Mouse (Mus musculus): ENCODE results near the gene Nop10. TPM values are rescaled to one million over a fixed set of nuclear protein-coding genes. Genes with fewer than 3 reads are reported as not detected.

The Nop10 gene
- polyA plus RNA-seq, 1 experiment: 79.9 TPM

DNA sequence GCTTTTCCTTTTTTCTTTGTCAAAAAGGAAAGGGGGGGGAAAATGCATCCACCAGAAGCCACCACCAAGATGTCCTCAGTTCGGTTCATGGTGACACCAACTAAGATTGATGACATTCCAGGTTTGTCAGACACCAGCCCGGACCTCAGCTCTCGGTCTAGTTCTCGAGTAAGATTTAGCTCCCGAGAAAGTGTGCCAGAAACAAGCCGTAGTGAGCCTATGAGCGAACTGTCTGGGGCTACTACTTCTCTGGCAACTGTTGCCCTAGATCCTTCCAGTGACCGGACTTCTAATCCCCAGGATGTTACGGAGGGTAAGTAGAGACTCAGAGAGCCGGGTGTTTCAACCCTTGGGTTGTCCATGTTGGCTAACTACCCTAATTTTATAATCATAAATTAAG, 5.1 kb downstream of the Nop10 start:
- under 1% methylated on average over 10 of the region's 10 CpGs for WGBS
- Histone ChIP-seq H3K4me1 (ENCODE audit: control insufficient read depth, insufficient read depth, low read length) (no peaks in the 10 kb centered on the region; the same call in 1 of the 2 replicates), H3K27ac (ENCODE audit: control insufficient read depth, insufficient read depth, low read depth, low read length, poor library complexity) (peak overlapping the region; percentile 82), H3K4me3 (replicated peaks; ENCODE audit: control insufficient read depth, low read depth, low read length) (peak overlapping the region; percentile 84)
- TF ChIP-seq CTCF (IDR thresholded peaks at IDR 0.05; ENCODE audit: control insufficient read depth, insufficient read depth, low read length) (no peak), POLR2A (IDR thresholded peaks at IDR 0.05; ENCODE audit: borderline replicate concordance, control insufficient read depth, low read depth, low read length) (no peak)

DNA sequence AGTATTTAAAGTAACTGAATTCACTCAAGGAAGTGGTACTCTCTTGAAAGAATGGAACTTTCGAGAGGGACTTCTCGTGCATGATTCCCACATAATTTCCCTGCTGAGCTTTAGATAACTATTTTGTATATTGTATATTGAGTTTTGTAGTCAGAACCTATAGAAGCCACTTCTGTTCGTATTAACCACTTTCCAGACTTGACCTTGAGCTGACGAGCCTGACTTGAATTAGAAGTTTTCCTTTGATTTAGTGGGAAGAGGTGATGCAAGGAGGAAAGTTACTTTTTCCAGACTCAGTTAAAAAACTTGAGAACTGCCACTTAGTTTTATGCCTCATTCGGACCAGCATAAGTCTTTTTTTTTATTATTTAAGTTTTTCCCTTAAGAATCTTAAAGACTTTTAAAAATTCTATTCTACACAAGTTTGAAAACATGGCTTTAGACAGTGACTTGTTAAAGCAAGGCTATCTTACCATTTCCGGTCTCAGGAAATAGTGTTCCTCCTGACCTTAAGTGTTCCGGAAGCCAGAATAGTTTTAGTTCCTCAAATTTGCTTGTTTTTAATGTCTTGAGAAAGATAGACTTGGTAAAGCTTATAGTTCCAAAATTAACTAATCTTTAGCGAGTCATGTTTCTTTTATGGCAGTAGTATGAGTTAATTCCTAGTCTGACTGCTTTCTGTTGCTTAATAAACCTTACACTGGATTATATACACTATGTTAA, 6.0 kb downstream of the Nop10 start:
- Histone ChIP-seq H3K27ac (ENCODE audit: control insufficient read depth, insufficient read depth, low read depth, low read length, poor library complexity) (no peak overlapping the region), H3K4me1 (ENCODE audit: control insufficient read depth, insufficient read depth, low read length) (no peaks in the 10 kb centered on the region; the same call in 1 of the 2 replicates), H3K4me3 (replicated peaks; ENCODE audit: control insufficient read depth, low read depth, low read length) (peak overlapping the region; percentile 54)
- under 1% methylated on average over 8 of the region's 8 CpGs for WGBS
- TF ChIP-seq POLR2A (IDR thresholded peaks at IDR 0.05; ENCODE audit: borderline replicate concordance, control insufficient read depth, low read depth, low read length) (no peak), CTCF (IDR thresholded peaks at IDR 0.05; ENCODE audit: control insufficient read depth, insufficient read depth, low read length) (no peak)

DNA sequence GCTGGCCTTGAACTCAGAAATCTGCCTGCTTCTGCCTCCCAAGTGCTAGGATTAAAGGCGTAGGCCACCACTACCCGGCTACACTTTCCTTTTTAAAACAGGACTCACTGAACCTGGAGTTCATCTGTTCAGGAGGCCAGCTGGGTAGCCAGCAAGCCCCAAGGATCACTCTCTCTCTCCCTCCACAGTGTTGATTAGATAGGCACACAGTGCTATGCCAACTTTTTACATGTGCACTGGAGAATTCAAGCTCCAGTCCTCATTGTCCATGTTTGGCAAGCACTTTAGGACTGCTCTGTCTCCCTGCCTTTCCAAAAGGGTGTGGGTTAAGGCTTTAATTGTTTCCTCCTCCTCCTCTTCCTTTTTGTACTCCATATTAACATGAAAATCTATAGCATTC, 8.3 kb downstream of the Nop10 start:
- no peak overlapping the region for H3K27ac ChIP-seq (ENCODE audit: control insufficient read depth, insufficient read depth, low read depth, low read length, poor library complexity)
- TF ChIP-seq CTCF (IDR thresholded peaks at IDR 0.05; ENCODE audit: control insufficient read depth, insufficient read depth, low read length) (no peak), POLR2A (IDR thresholded peaks at IDR 0.05; ENCODE audit: borderline replicate concordance, control insufficient read depth, low read depth, low read length) (no peak)
- H3K4me1 ChIP-seq (ENCODE audit: control insufficient read depth, insufficient read depth, low read length): no peaks in the 10 kb centered on the region; the same call in 1 of the 2 replicates
- WGBS: 59% methylated on average over 2 of the region's 2 CpGs
- H3K4me3 ChIP-seq (replicated peaks; ENCODE audit: control insufficient read depth, low read depth, low read length): no peak overlapping the region

DNA sequence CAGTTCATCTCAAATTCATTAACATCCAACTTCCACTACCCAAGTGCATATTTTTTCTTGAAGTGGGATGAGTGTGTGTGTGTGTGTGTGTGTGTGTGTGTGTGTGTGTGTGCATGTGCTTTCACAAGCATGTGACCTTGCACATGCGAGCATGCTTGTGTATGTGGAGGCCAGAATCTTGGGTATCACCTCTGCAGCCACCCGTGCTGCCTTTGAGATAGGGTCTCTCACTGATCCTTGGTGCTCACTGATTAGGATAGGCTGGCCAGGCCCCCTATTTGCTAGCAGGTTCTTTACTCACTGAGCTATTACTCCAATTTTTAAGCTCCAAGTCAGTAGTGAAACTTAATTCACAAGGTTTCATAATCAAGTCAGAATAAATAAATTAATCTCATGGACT, 11.2 kb downstream of the Nop10 start:
- WGBS: 71% methylated on average over 2 of the region's 2 CpGs
- Histone ChIP-seq H3K27ac (ENCODE audit: control insufficient read depth, insufficient read depth, low read depth, low read length, poor library complexity) (no peak overlapping the region), H3K4me1 (ENCODE audit: control insufficient read depth, insufficient read depth, low read length) (no peaks in the 10 kb centered on the region; the same call in 1 of the 2 replicates), H3K4me3 (replicated peaks; ENCODE audit: control insufficient read depth, low read depth, low read length) (no peak overlapping the region)
- no peak for TF ChIP-seq CTCF (IDR thresholded peaks at IDR 0.05; ENCODE audit: control insufficient read depth, insufficient read depth, low read length)
- TF ChIP-seq POLR2A (IDR thresholded peaks at IDR 0.05; ENCODE audit: borderline replicate concordance, control insufficient read depth, low read depth, low read length): no peak

DNA sequence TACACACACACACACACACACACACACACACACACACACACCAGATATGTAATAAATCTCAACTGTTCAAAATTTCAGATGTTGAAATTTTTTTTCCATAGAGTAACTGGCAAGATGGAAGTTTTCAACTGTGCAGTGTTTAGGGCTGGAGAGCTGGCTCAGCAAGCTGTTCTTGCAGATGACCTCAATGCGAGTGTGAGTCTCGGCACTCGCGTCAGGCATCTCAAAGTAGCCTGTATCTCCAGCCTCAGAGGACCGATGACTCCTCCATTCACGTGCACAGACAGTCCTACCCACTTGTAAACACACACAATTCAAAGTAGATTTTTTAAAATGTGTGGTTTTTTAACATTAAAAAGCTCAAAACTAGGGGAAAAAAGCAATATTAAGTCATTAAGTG, 11.7 kb downstream of the Nop10 start:
- H3K4me3 ChIP-seq (replicated peaks; ENCODE audit: control insufficient read depth, low read depth, low read length): no peak overlapping the region
- TF ChIP-seq POLR2A (IDR thresholded peaks at IDR 0.05; ENCODE audit: borderline replicate concordance, control insufficient read depth, low read depth, low read length) (no peak), CTCF (IDR thresholded peaks at IDR 0.05; ENCODE audit: control insufficient read depth, insufficient read depth, low read length) (no peak)
- 86% methylated on average over 6 of the region's 6 CpGs for WGBS
- no peaks in the 10 kb centered on the region; the same call in 1 of the 2 replicates for H3K4me1 ChIP-seq (ENCODE audit: control insufficient read depth, insufficient read depth, low read length)
- H3K27ac ChIP-seq (ENCODE audit: control insufficient read depth, insufficient read depth, low read depth, low read length, poor library complexity): no peak overlapping the region

GRCm38 (mm10) chr2:112276870-112277269, 15.1 kb downstream of the Nop10 start:
- no peak overlapping the region for H3K27ac ChIP-seq (ENCODE audit: control insufficient read depth, insufficient read depth, low read depth, low read length, poor library complexity)
- no peak overlapping the region for H3K4me3 ChIP-seq (replicated peaks; ENCODE audit: control insufficient read depth, low read depth, low read length)
- 85% methylated on average over 3 of the region's 3 CpGs for WGBS
- H3K4me1 ChIP-seq (ENCODE audit: control insufficient read depth, insufficient read depth, low read length): no peaks in the 10 kb centered on the region; the same call in 1 of the 2 replicates
- TF ChIP-seq POLR2A (IDR thresholded peaks at IDR 0.05; ENCODE audit: borderline replicate concordance, control insufficient read depth, low read depth, low read length) (no peak), CTCF (IDR thresholded peaks at IDR 0.05; ENCODE audit: control insufficient read depth, insufficient read depth, low read length) (no peak)

DNA sequence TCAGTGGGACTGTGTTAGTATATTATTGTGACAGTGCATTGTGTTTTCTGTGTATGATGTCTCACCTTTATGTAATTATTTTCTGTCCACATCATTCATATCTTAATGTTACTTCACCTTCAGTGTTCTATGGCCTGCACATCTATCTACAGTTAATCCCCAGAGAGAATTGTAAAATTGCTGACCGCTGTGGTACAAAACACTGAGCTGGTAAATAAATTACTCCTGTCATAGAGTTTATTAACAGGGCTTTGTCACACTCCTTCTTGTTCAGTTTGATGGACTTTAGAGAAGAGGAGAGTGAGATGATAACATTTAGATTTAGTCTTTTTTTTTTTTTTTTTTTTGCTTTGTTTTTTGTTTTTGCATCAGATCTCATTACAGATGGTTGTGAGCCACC, 21.1 kb downstream of the Nop10 start:
- H3K27ac ChIP-seq (ENCODE audit: control insufficient read depth, insufficient read depth, low read depth, low read length, poor library complexity): no peak overlapping the region
- TF ChIP-seq POLR2A (IDR thresholded peaks at IDR 0.05; ENCODE audit: borderline replicate concordance, control insufficient read depth, low read depth, low read length): no peak
- no peak for TF ChIP-seq CTCF (IDR thresholded peaks at IDR 0.05; ENCODE audit: control insufficient read depth, insufficient read depth, low read length)
- WGBS: 92% methylated on average over 1 of the region's 1 CpGs
- no peak overlapping the region for H3K4me3 ChIP-seq (replicated peaks; ENCODE audit: control insufficient read depth, low read depth, low read length)
- H3K4me1 ChIP-seq (ENCODE audit: control insufficient read depth, insufficient read depth, low read length): peaks cover 2% of the 10 kb centered on the region

DNA sequence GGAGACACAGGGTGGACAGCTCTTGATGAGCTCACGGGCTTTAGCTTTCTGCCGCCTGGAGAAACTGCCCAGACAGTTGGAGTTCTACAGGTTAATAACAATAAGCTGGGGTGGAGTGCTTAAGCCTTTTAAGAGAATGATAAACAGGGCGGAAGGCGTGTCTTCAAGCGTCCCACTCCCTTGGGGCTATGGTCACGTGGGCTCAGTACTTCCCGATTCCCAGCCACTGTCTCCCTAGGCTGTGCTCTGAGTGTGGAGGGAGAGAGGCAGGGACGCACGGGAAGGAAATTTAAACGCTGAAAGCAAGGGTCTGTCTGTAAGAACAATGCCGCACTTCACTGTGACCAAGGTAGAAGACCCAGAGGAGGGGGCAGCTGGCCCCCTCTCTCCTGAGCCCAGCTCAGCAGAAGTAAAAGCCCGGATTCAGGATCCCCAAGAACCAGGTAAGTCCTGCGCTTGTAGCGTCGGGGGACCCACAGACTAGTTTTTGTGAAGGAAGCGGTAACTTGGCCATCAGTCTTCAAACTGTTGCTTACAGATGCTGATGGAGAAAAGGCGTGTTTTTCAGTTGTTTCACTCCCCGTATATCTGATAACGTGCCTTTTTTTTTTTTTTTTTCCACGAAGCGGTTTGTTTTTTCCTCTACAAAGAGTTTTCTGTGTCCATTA, 22.8 kb downstream of the Nop10 start:
- peak overlapping the region; percentile 57 for H3K4me3 ChIP-seq (replicated peaks; ENCODE audit: control insufficient read depth, low read depth, low read length)
- H3K27ac ChIP-seq (ENCODE audit: control insufficient read depth, insufficient read depth, low read depth, low read length, poor library complexity): 0 out of 2 replicates have a peak overlapping the region, but pooled peaks have one; percentile 41
- 15% methylated on average over 21 of the region's 21 CpGs for WGBS
- peaks cover 2% of the 10 kb centered on the region for H3K4me1 ChIP-seq (ENCODE audit: control insufficient read depth, insufficient read depth, low read length)
- TF ChIP-seq POLR2A (IDR thresholded peaks at IDR 0.05; ENCODE audit: borderline replicate concordance, control insufficient read depth, low read depth, low read length) (no peak), CTCF (IDR thresholded peaks at IDR 0.05; ENCODE audit: control insufficient read depth, insufficient read depth, low read length) (no peak)

Measured in bone marrow, adult 2 months (tissue).